Mouse (Mus musculus) heart, adult 8-10 months (tissue): Measurements from ENCODE around the gene Fzd1. TPM values are rescaled to one million over a fixed set of nuclear protein-coding genes. Genes with fewer than 3 reads are reported as not detected.

ENCODE experiments used
- DNase-seq: peaks from one replicate; pipeline ENCODE4 v3.0.0; 2022; ENCODE audit warnings: low spot score
- microRNA-seq: library from miRNA; unstranded; fragments of <30 nt; microRNA quantifications from one replicate; pipeline ENCODE4 v1.2.0, GENCODE M21; 2022
- total RNA-seq, 4 experiments: library from RNA; stranded (reverse); gene quantifications; 2 replicates each; pipeline ENCODE4 v1.2.4; 2022

The Fzd1 gene
- total RNA-seq, 4 experiments from 2014 or later: 7.9 to 9.6 (median 8.7) TPM

- no peak for DNase-seq
Observed at GRCm38 (mm10) chr5:4753161-4753560, 4.7 kb downstream of the Fzd1 start.

- DNase-seq: no peak
Observed at GRCm38 (mm10) chr5:4742722-4743121, 15.1 kb downstream of the Fzd1 start.

GRCm38 (mm10) chr5:4737013-4737412 is 20.8 kb downstream of the Fzd1 start:
- DNase-seq: no peak

- no peak for DNase-seq
Observed at GRCm38 (mm10) chr5:4735461-4735860, 22.4 kb downstream of the Fzd1 start.

GRCm38 (mm10) chr5:4733239-4733638 is 24.6 kb downstream of the Fzd1 start:
- no peak for DNase-seq

GRCm38 (mm10) chr5:4732241-4733229 is 25.3 kb downstream of the Fzd1 start:
- no peak for DNase-seq

- no peak for DNase-seq
Observed at GRCm38 (mm10) chr5:4731743-4732215, 26.1 kb downstream of the Fzd1 start.

GRCm38 (mm10) chr5:4731064-4731463 is 26.8 kb downstream of the Fzd1 start:
- DNase-seq: no peak

Small RNA genes within 50 kb of the gene (microRNA-seq; reads per million reads assigned to microRNA genes)
- gene Gm44483: not detected
